Mouse (Mus musculus): ENCODE results near the gene Gm10053.

The Gm10053 gene

GRCm38 (mm10) chr19:24899578-24900544 is 24.4 kb downstream of the Gm10053 start:
- peak; percentile 16 to 45 for DNase-seq (ENCODE audit: low spot score in 2 of 2)

- DNase-seq (ENCODE audit: low spot score in 2 of 2), result no peak
Measured at GRCm38 (mm10) chr19:24900581-24901220, 25.2 kb downstream of the Gm10053 start, which contains the start of gene Foxd4. Foxd4 (minus strand) TSS chr19:24901197.

GRCm38 (mm10) chr19:24901666-24902065 is 26.2 kb downstream of the Gm10053 start:
- no peak for DNase-seq (ENCODE audit: low spot score in 2 of 2)

DNA sequence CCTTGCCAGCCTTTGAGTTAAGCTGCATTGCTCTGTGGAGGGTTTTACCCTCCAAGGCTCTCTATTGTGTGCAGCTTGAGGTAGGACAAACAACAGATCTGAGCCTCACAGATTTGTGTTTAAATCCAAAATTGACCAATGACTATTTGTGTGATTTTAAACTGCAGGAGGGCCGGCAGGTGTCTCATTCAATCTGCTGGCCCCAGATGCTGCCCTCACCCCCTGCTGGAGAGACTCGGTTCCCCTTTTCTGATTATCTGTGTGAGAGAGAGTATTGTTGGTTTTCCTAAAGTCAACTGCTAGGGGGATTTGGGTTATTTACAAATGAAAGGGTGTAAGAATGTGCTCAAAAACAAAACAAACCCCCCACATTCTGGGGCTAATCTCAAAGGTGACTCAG is 26.8 kb downstream of the Gm10053 start:
- DNase-seq (ENCODE audit: low spot score in 2 of 2), result no peak

- no peak for DNase-seq (ENCODE audit: low spot score in 2 of 2)
Measured at GRCm38 (mm10) chr19:24902821-24903220, 27.3 kb downstream of the Gm10053 start.

- no peak for DNase-seq (ENCODE audit: low spot score in 2 of 2)
Measured at GRCm38 (mm10) chr19:24907655-24908054, 32.2 kb downstream of the Gm10053 start.

GRCm38 (mm10) chr19:24908385-24909155 is 33.1 kb downstream of the Gm10053 start:
- no peak for DNase-seq (ENCODE audit: low spot score in 2 of 2)

- no peak for DNase-seq (ENCODE audit: low spot score in 2 of 2)
Measured at GRCm38 (mm10) chr19:24920866-24921265, 45.4 kb downstream of the Gm10053 start.

Data from spleen, postnatal 10 days (tissue).